Mouse (Mus musculus) embryo, embryonic 10.5 days (tissue): ENCODE measurements at regions not wholly inside any gene's neighbourhood (a gene's known extent, or its start where the extent isn't known, plus 50 kb on each side); places are given as distances from the start of the nearest gene placed in this dataset.

Source experiments
- DNase-seq: peaks from one replicate; pipeline ENCODE4 v3.0.0-alpha.2; 2015; ENCODE audit warnings: low spot score

- DNase-seq, result no peak
Observed at GRCm38 (mm10) chr14:71432364-71432763, 832.7 kb upstream of the Fam160b2 start.
